Mouse (Mus musculus): ENCODE data around the gene Adam8. TPM values are rescaled to one million over a fixed set of nuclear protein-coding genes. Genes with fewer than 3 reads are reported as not detected.
A peak's percentile ranks its signal among the peaks of the same experiment; 100 is the strongest.

Adam8 gene
- polyA plus RNA-seq, 1 experiment from 2014 or later: 1.7 TPM

GRCm38 (mm10) chr7:139974307-139974706 lies 18.1 kb downstream of the Adam8 start:
- WGBS: 90% methylated on average over 10 of the region's 10 CpGs
- no peak overlapping the region for H3K9ac ChIP-seq (replicated peaks; ENCODE audit: low read length)
- H3K4me3 ChIP-seq (ENCODE audit: low read depth, low read length): no peak overlapping the region
- H3K27me3 ChIP-seq (ENCODE audit: control insufficient read depth, insufficient read depth, low read length): no peaks in the 10 kb centered on the region
- H3K4me2 ChIP-seq (ENCODE audit: low read depth, low read length): no peak overlapping the region
- H3K4me1 ChIP-seq (ENCODE audit: control insufficient read depth, insufficient read depth, low read length): no peaks in the 10 kb centered on the region
- ATAC-seq (replicated peaks; ENCODE audit: insufficient number of reproducible peaks, low FRiP score, low TSS enrichment, low read depth) (no peak), DNase-seq (ENCODE audit: low spot score) (no peak)
- H3K9me3 ChIP-seq (replicated peaks; ENCODE audit: control insufficient read depth, low read length): no peaks in the 10 kb centered on the region
- H3K27ac ChIP-seq (replicated peaks; ENCODE audit: low read depth, low read length): no peak overlapping the region
- H3K36me3 ChIP-seq (replicated peaks; ENCODE audit: control insufficient read depth, insufficient read depth, low read depth, low read length): no peaks in the 10 kb centered on the region

- H3K4me3 ChIP-seq (ENCODE audit: low read depth, low read length): no peak overlapping the region
- ATAC-seq (replicated peaks; ENCODE audit: insufficient number of reproducible peaks, low FRiP score, low TSS enrichment, low read depth) (no peak), DNase-seq (ENCODE audit: low spot score) (no peak)
- H3K9me3 ChIP-seq (replicated peaks; ENCODE audit: control insufficient read depth, low read length): no peaks in the 10 kb centered on the region
- no peak overlapping the region for H3K4me2 ChIP-seq (ENCODE audit: low read depth, low read length)
- H3K4me1 ChIP-seq (ENCODE audit: control insufficient read depth, insufficient read depth, low read length): no peaks in the 10 kb centered on the region
- H3K27me3 ChIP-seq (ENCODE audit: control insufficient read depth, insufficient read depth, low read length): no peaks in the 10 kb centered on the region
- no peaks in the 10 kb centered on the region for H3K36me3 ChIP-seq (replicated peaks; ENCODE audit: control insufficient read depth, insufficient read depth, low read depth, low read length)
- H3K9ac ChIP-seq (replicated peaks; ENCODE audit: low read length): no peak overlapping the region
- H3K27ac ChIP-seq (replicated peaks; ENCODE audit: low read depth, low read length): no peak overlapping the region
Observed at GRCm38 (mm10) chr7:139972923-139973331, 19.4 kb downstream of the Adam8 start.

GRCm38 (mm10) chr7:139971436-139971835 lies 20.9 kb downstream of the Adam8 start:
- Histone ChIP-seq H3K27me3 (ENCODE audit: control insufficient read depth, insufficient read depth, low read length) (no peaks in the 10 kb centered on the region), H3K27ac (replicated peaks; ENCODE audit: low read depth, low read length) (no peak overlapping the region), H3K4me3 (ENCODE audit: low read depth, low read length) (no peak overlapping the region), H3K4me2 (ENCODE audit: low read depth, low read length) (no peak overlapping the region), H3K4me1 (ENCODE audit: control insufficient read depth, insufficient read depth, low read length) (no peaks in the 10 kb centered on the region), H3K9ac (replicated peaks; ENCODE audit: low read length) (no peak overlapping the region), H3K9me3 (replicated peaks; ENCODE audit: control insufficient read depth, low read length) (no peaks in the 10 kb centered on the region), H3K36me3 (replicated peaks; ENCODE audit: control insufficient read depth, insufficient read depth, low read depth, low read length) (no peaks in the 10 kb centered on the region)
- WGBS: 66% methylated on average over 6 of the region's 6 CpGs
- DNase-seq (ENCODE audit: low spot score) (no peak), ATAC-seq (replicated peaks; ENCODE audit: insufficient number of reproducible peaks, low FRiP score, low TSS enrichment, low read depth) (no peak)

GRCm38 (mm10) chr7:139970979-139971378 lies 21.4 kb downstream of the Adam8 start:
- ATAC-seq (replicated peaks; ENCODE audit: insufficient number of reproducible peaks, low FRiP score, low TSS enrichment, low read depth): no peak
- Histone ChIP-seq H3K9ac (replicated peaks; ENCODE audit: low read length) (no peak overlapping the region), H3K4me2 (ENCODE audit: low read depth, low read length) (no peak overlapping the region), H3K27me3 (ENCODE audit: control insufficient read depth, insufficient read depth, low read length) (no peaks in the 10 kb centered on the region), H3K4me1 (ENCODE audit: control insufficient read depth, insufficient read depth, low read length) (no peaks in the 10 kb centered on the region), H3K36me3 (replicated peaks; ENCODE audit: control insufficient read depth, insufficient read depth, low read depth, low read length) (no peaks in the 10 kb centered on the region), H3K27ac (replicated peaks; ENCODE audit: low read depth, low read length) (no peak overlapping the region), H3K4me3 (ENCODE audit: low read depth, low read length) (no peak overlapping the region), H3K9me3 (replicated peaks; ENCODE audit: control insufficient read depth, low read length) (no peaks in the 10 kb centered on the region)
- DNase-seq (ENCODE audit: low spot score): no peak
- WGBS: 76% methylated on average over 5 of the region's 5 CpGs

GRCm38 (mm10) chr7:139970216-139970919 lies 22.0 kb downstream of the Adam8 start:
- H3K27ac ChIP-seq (replicated peaks; ENCODE audit: low read depth, low read length): no peak overlapping the region
- H3K27me3 ChIP-seq (ENCODE audit: control insufficient read depth, insufficient read depth, low read length): no peaks in the 10 kb centered on the region
- 71% methylated on average over 10 of the region's 10 CpGs for WGBS
- ATAC-seq (replicated peaks; ENCODE audit: insufficient number of reproducible peaks, low FRiP score, low TSS enrichment, low read depth): no peak
- H3K4me1 ChIP-seq (ENCODE audit: control insufficient read depth, insufficient read depth, low read length): no peaks in the 10 kb centered on the region
- no peaks in the 10 kb centered on the region for H3K36me3 ChIP-seq (replicated peaks; ENCODE audit: control insufficient read depth, insufficient read depth, low read depth, low read length)
- H3K4me3 ChIP-seq (ENCODE audit: low read depth, low read length): no peak overlapping the region
- H3K9me3 ChIP-seq (replicated peaks; ENCODE audit: control insufficient read depth, low read length): no peaks in the 10 kb centered on the region
- peak; percentile 10 for DNase-seq (ENCODE audit: low spot score)
- H3K9ac ChIP-seq (replicated peaks; ENCODE audit: low read length): no peak overlapping the region
- no peak overlapping the region for H3K4me2 ChIP-seq (ENCODE audit: low read depth, low read length)

GRCm38 (mm10) chr7:139969348-139970130 lies 22.8 kb downstream of the Adam8 start:
- Histone ChIP-seq H3K9ac (replicated peaks; ENCODE audit: low read length) (no peak overlapping the region), H3K4me1 (ENCODE audit: control insufficient read depth, insufficient read depth, low read length) (no peaks in the 10 kb centered on the region), H3K9me3 (replicated peaks; ENCODE audit: control insufficient read depth, low read length) (no peaks in the 10 kb centered on the region), H3K36me3 (replicated peaks; ENCODE audit: control insufficient read depth, insufficient read depth, low read depth, low read length) (no peaks in the 10 kb centered on the region), H3K27ac (replicated peaks; ENCODE audit: low read depth, low read length) (no peak overlapping the region), H3K4me2 (ENCODE audit: low read depth, low read length) (no peak overlapping the region), H3K27me3 (ENCODE audit: control insufficient read depth, insufficient read depth, low read length) (no peaks in the 10 kb centered on the region), H3K4me3 (ENCODE audit: low read depth, low read length) (no peak overlapping the region)
- peak; percentile 86 for DNase-seq (ENCODE audit: low spot score)
- 31% methylated on average over 9 of the region's 10 CpGs for WGBS
- ATAC-seq (replicated peaks; ENCODE audit: insufficient number of reproducible peaks, low FRiP score, low TSS enrichment, low read depth): no peak

- no peaks in the 10 kb centered on the region for H3K27me3 ChIP-seq (ENCODE audit: control insufficient read depth, insufficient read depth, low read length)
- no peaks in the 10 kb centered on the region for H3K9me3 ChIP-seq (replicated peaks; ENCODE audit: control insufficient read depth, low read length)
- no peaks in the 10 kb centered on the region for H3K36me3 ChIP-seq (replicated peaks; ENCODE audit: control insufficient read depth, insufficient read depth, low read depth, low read length)
- H3K27ac ChIP-seq (replicated peaks; ENCODE audit: low read depth, low read length): no peak overlapping the region
- no peak overlapping the region for H3K4me2 ChIP-seq (ENCODE audit: low read depth, low read length)
- 48% methylated on average over 5 of the region's 5 CpGs for WGBS
- H3K4me1 ChIP-seq (ENCODE audit: control insufficient read depth, insufficient read depth, low read length): no peaks in the 10 kb centered on the region
- DNase-seq (ENCODE audit: low spot score) (no peak), ATAC-seq (replicated peaks; ENCODE audit: insufficient number of reproducible peaks, low FRiP score, low TSS enrichment, low read depth) (no peak)
- no peak overlapping the region for H3K4me3 ChIP-seq (ENCODE audit: low read depth, low read length)
- no peak overlapping the region for H3K9ac ChIP-seq (replicated peaks; ENCODE audit: low read length)
Observed at GRCm38 (mm10) chr7:139968428-139968827, 23.9 kb downstream of the Adam8 start.

- H3K27ac ChIP-seq (replicated peaks; ENCODE audit: low read depth, low read length): no peak overlapping the region
- H3K27me3 ChIP-seq (ENCODE audit: control insufficient read depth, insufficient read depth, low read length): no peaks in the 10 kb centered on the region
- ATAC-seq (replicated peaks; ENCODE audit: insufficient number of reproducible peaks, low FRiP score, low TSS enrichment, low read depth) (no peak), DNase-seq (ENCODE audit: low spot score) (no peak)
- no peak overlapping the region for H3K4me2 ChIP-seq (ENCODE audit: low read depth, low read length)
- no peaks in the 10 kb centered on the region for H3K4me1 ChIP-seq (ENCODE audit: control insufficient read depth, insufficient read depth, low read length)
- H3K4me3 ChIP-seq (ENCODE audit: low read depth, low read length): no peak overlapping the region
- WGBS: 13% methylated on average over 4 of the region's 4 CpGs
- H3K36me3 ChIP-seq (replicated peaks; ENCODE audit: control insufficient read depth, insufficient read depth, low read depth, low read length): no peaks in the 10 kb centered on the region
- H3K9me3 ChIP-seq (replicated peaks; ENCODE audit: control insufficient read depth, low read length): no peaks in the 10 kb centered on the region
- no peak overlapping the region for H3K9ac ChIP-seq (replicated peaks; ENCODE audit: low read length)
Observed at GRCm38 (mm10) chr7:139967175-139967574, 25.2 kb downstream of the Adam8 start.

Data from embryonic facial prominence, embryonic 11.5 days (tissue).